Mouse (Mus musculus): ENCODE measurements around the gene Shb. TPM values are rescaled to one million over a fixed set of nuclear protein-coding genes. Genes with fewer than 3 reads are reported as not detected.
"Not testable (repeated sequence)": the region's sequence is repeated elsewhere in the genome, so short reads cannot be mapped to it uniquely, and the experiment has no call there.

Shb gene
- polyA plus RNA-seq, 1 experiment from 2014 or later: 9.1 TPM

- WGBS: 57% methylated on average over 11 of the region's 11 CpGs
- no peak for ATAC-seq (ENCODE audit: insufficient number of reproducible peaks, low FRiP score, low TSS enrichment, low read depth)
Measured at GRCm38 (mm10) chr4:45392572-45392971, 139.7 kb downstream of the Shb start.

GRCm38 (mm10) chr4:45392099-45392498, 140.2 kb downstream of the Shb start:
- Histone ChIP-seq H3K4me3 (replicated peaks) (no peak overlapping the region), H3K36me3 (0 out of 2 replicates have a peak, but pooled peaks cover under 1% of the 10 kb centered on the region), H3K9me3 (replicated peaks) (no peaks in the 10 kb centered on the region), H3K27ac (replicated peaks) (no peak overlapping the region), H3K27me3 (no peaks in the 10 kb centered on the region), H3K4me1 (no peaks in the 10 kb centered on the region), H3K4me2 (replicated peaks) (no peak overlapping the region), H3K9ac (no peak overlapping the region)
- ATAC-seq (ENCODE audit: insufficient number of reproducible peaks, low FRiP score, low TSS enrichment, low read depth): no peak
- WGBS: 66% methylated on average over 4 of the region's 4 CpGs

More at GRCm38 (mm10) chr4:45392572-45392971, 139.7 kb downstream of the Shb start:
- H3K27ac ChIP-seq (replicated peaks): no peak overlapping the region
- H3K36me3 ChIP-seq: peaks cover 3% of the 10 kb centered on the region; the same call in 1 of the 2 replicates
- no peaks in the 10 kb centered on the region for H3K4me1 ChIP-seq
- H3K4me2 ChIP-seq (replicated peaks): no peak overlapping the region
- H3K9me3 ChIP-seq (replicated peaks): no peaks in the 10 kb centered on the region
- H3K4me3 ChIP-seq (replicated peaks): no peak overlapping the region
- H3K27me3 ChIP-seq: no peaks in the 10 kb centered on the region
- H3K9ac ChIP-seq: no peak overlapping the region

- not testable (repeated sequence) for H3K9ac ChIP-seq; H3K4me3 ChIP-seq (replicated peaks); ATAC-seq (ENCODE audit: insufficient number of reproducible peaks, low FRiP score, low TSS enrichment, low read depth); H3K4me1 ChIP-seq; H3K36me3 ChIP-seq; H3K4me2 ChIP-seq (replicated peaks); H3K9me3 ChIP-seq (replicated peaks); H3K27me3 ChIP-seq; H3K27ac ChIP-seq (replicated peaks)
- 92% methylated on average over 5 of the region's 5 CpGs for WGBS
Measured at GRCm38 (mm10) chr4:45387296-45387695, 145.0 kb downstream of the Shb start.

- not testable (repeated sequence) for ATAC-seq (ENCODE audit: insufficient number of reproducible peaks, low FRiP score, low TSS enrichment, low read depth); H3K36me3 ChIP-seq; H3K9me3 ChIP-seq (replicated peaks); H3K4me1 ChIP-seq; H3K27ac ChIP-seq (replicated peaks); H3K9ac ChIP-seq; H3K4me2 ChIP-seq (replicated peaks); H3K27me3 ChIP-seq; H3K4me3 ChIP-seq (replicated peaks)
- 68% methylated on average over 2 of the region's 2 CpGs for WGBS
Measured at GRCm38 (mm10) chr4:45382133-45382532, 150.1 kb downstream of the Shb start.

GRCm38 (mm10) chr4:45380903-45381580, 151.2 kb downstream of the Shb start:
- H3K36me3 ChIP-seq; ATAC-seq (ENCODE audit: insufficient number of reproducible peaks, low FRiP score, low TSS enrichment, low read depth); H3K27ac ChIP-seq (replicated peaks); H3K4me2 ChIP-seq (replicated peaks); H3K4me1 ChIP-seq; H3K9ac ChIP-seq; H3K9me3 ChIP-seq (replicated peaks); H3K4me3 ChIP-seq (replicated peaks); H3K27me3 ChIP-seq: not testable (repeated sequence)
- WGBS: 79% methylated on average over 10 of the region's 10 CpGs

GRCm38 (mm10) chr4:45376573-45376972, 155.7 kb downstream of the Shb start:
- Histone ChIP-seq H3K27me3 (no peaks in the 10 kb centered on the region), H3K4me3 (replicated peaks) (no peak overlapping the region), H3K36me3 (peaks cover 43% of the 10 kb centered on the region), H3K4me1 (no peaks in the 10 kb centered on the region), H3K9ac (no peak overlapping the region), H3K9me3 (replicated peaks) (no peaks in the 10 kb centered on the region), H3K27ac (replicated peaks) (no peak overlapping the region), H3K4me2 (replicated peaks) (no peak overlapping the region)
- no peak for ATAC-seq (ENCODE audit: insufficient number of reproducible peaks, low FRiP score, low TSS enrichment, low read depth)
- WGBS: 84% methylated on average over 4 of the region's 4 CpGs

- Histone ChIP-seq H3K4me3 (replicated peaks) (no peak overlapping the region), H3K36me3 (peaks cover 51% of the 10 kb centered on the region), H3K9me3 (replicated peaks) (no peaks in the 10 kb centered on the region), H3K4me2 (replicated peaks) (no peak overlapping the region), H3K9ac (no peak overlapping the region), H3K4me1 (no peaks in the 10 kb centered on the region), H3K27ac (replicated peaks) (no peak overlapping the region), H3K27me3 (no peaks in the 10 kb centered on the region)
- 92% methylated on average over 5 of the region's 5 CpGs for WGBS
- ATAC-seq (ENCODE audit: insufficient number of reproducible peaks, low FRiP score, low TSS enrichment, low read depth): no peak
Measured at GRCm38 (mm10) chr4:45374879-45375278, 157.4 kb downstream of the Shb start.

Small RNAs within 50 kb of the gene (microRNA-seq; reads per million reads assigned to microRNA genes)
- gene Gm22518 (ENCODE audit: borderline number of aligned reads): not detected
- not detected for gene Gm25692 (ENCODE audit: borderline number of aligned reads)

Other genes starting within 250 kb of the Shb start
- gene Trmt10b, start 235.3 kb downstream of the Shb start, polyA plus RNA-seq (2015; fragmentation: Nextera tagmentation; extraction: Ambion mirVana): 17.0 and 18.0 TPM in 2 replicates
- 13.7 and 15.3 TPM in 2 replicates for gene Dcaf10, start 190.4 kb downstream of the Shb start, polyA plus RNA-seq (2015; fragmentation: Nextera tagmentation; extraction: Ambion mirVana)
- gene Exosc3, start 189.7 kb downstream of the Shb start, polyA plus RNA-seq (2015; fragmentation: Nextera tagmentation; extraction: Ambion mirVana): 67.1 and 68.9 TPM in 2 replicates
- 58.9 and 64.8 TPM in 2 replicates for gene Slc25a51, start 123.7 kb downstream of the Shb start, polyA plus RNA-seq (2015; fragmentation: Nextera tagmentation; extraction: Ambion mirVana)